Mouse (Mus musculus) cerebellum, postnatal 14 days (tissue): Measurements from ENCODE around the gene Slc25a1.

Experiments
- DNase-seq, 2 experiments: peaks; one replicate each; pipeline ENCODE4 v3.0.0; 2021; ENCODE audit warnings: mixed read lengths in 2 of 2

Gene Slc25a1

GRCm38 (mm10) chr16:17921325-17922162 lies 6.5 kb downstream of the Slc25a1 start:
- DNase-seq, result peak; percentile 98

- DNase-seq, result no peak
These were observed 7.4 kb downstream of the Slc25a1 start for GRCm38 (mm10) chr16:17920586-17920985.

GRCm38 (mm10) chr16:17914307-17915249 lies 13.4 kb downstream of the Slc25a1 start, which contains the start of gene Gsc2:
Gene Gsc2 (minus strand): TSS chr16:17915059.
- no peak for DNase-seq

GRCm38 (mm10) chr16:17911052-17911595 lies 16.9 kb downstream of the Slc25a1 start, which contains the start of gene Ess2:
Gene Ess2 (minus strand): TSS chr16:17911348.
- DNase-seq, result peak; percentile 89 to 93

GRCm38 (mm10) chr16:17898462-17898861 lies 29.6 kb downstream of the Slc25a1 start, which contains the start of the genes Dgcr2 and Tssk2:
Gene Dgcr2 (minus strand): TSS chr16:17898562.
Gene Tssk2 (plus strand): TSS chr16:17898637.
- DNase-seq, result no peak

GRCm38 (mm10) chr16:17896091-17896490 lies 31.9 kb downstream of the Slc25a1 start:
- DNase-seq, result no peak

GRCm38 (mm10) chr16:17893923-17894322 lies 34.1 kb downstream of the Slc25a1 start, which contains the start of gene Tssk1:
Gene Tssk1 (plus strand): TSS chr16:17894223.
- no peak for DNase-seq

GRCm38 (mm10) chr16:17892606-17893005 lies 35.4 kb downstream of the Slc25a1 start:
- DNase-seq, result peak; percentile 94 to 96

GRCm38 (mm10) chr16:17891567-17891959 lies 36.5 kb downstream of the Slc25a1 start, which contains the start of gene Gm20518:
Gene Gm20518 (minus strand): TSS chr16:17891671.
- DNase-seq, result peak; percentile 100

- peak; percentile 95 to 98 for DNase-seq
These were observed 37.0 kb downstream of the Slc25a1 start for GRCm38 (mm10) chr16:17890917-17891566.

- peak; percentile 28 to 40 for DNase-seq
These were observed 37.7 kb downstream of the Slc25a1 start for GRCm38 (mm10) chr16:17890342-17890727.

GRCm38 (mm10) chr16:17889689-17890341 lies 38.2 kb downstream of the Slc25a1 start:
- peak; percentile 45 to 56 for DNase-seq

- no peak for DNase-seq
These were observed 43.9 kb downstream of the Slc25a1 start for GRCm38 (mm10) chr16:17884116-17884515.

- no peak for DNase-seq
These were observed 45.8 kb downstream of the Slc25a1 start for GRCm38 (mm10) chr16:17882196-17882595.

- DNase-seq, result no peak
These were observed 48.4 kb downstream of the Slc25a1 start for GRCm38 (mm10) chr16:17879571-17879970.

- no peak for DNase-seq
These were observed 51.9 kb downstream of the Slc25a1 start for GRCm38 (mm10) chr16:17876096-17876495.
